Mouse (Mus musculus): ENCODE measurements around the gene Syt1.

DNA sequence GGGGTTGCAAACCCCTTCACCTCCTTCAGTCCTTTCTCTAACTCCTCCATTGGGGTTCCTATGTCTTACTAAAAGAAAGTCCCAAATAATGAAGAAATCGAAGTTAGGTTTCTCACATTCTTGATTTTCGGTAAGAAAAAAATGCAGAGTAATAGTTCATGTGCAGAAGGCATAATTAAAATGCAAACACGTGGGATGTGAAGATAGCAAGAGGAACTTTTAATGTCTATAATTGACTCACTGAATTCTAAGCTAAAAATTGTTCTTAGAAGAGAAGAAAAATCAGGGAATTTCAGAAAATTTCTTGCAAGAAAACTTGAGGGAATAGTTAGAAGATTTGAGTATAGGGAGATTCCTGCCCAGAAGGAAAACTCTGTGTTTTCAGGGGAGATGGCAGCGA, 284.4 kb downstream of the Syt1 start:
- TF ChIP-seq GATA1 (IDR thresholded peaks at IDR 0.05; ENCODE audit: low read length) (no peak), TAL1 (IDR thresholded peaks at IDR 0.05; ENCODE audit: low read length) (no peak)

Measured in erythroblast, embryonic 14.5 days (primary cell).